Mouse (Mus musculus) natural killer cell, adult 2 months (primary cell): ENCODE results near the gene Ptprf.

ENCODE experiments used
- DNase-seq, 2 experiments: peaks; one replicate each; pipeline ENCODE4 v3.0.0; 2022; ENCODE audit warnings: low spot score in 2 of 2

The Ptprf gene

GRCm38 (mm10) chr4:118291231-118291630 lies at the start of gene Ptprf:
TSS of gene Ptprf (minus strand) at chr4:118291405.
- DNase-seq, result no peak

- peak; percentile 18 to 36 for DNase-seq
Measured at GRCm38 (mm10) chr4:118336658-118337057, 45.5 kb upstream of the Ptprf start.

GRCm38 (mm10) chr4:118335991-118336390 lies 44.8 kb upstream of the Ptprf start:
- DNase-seq, result no peak

GRCm38 (mm10) chr4:118331777-118332176 lies 40.6 kb upstream of the Ptprf start:
- DNase-seq, result no peak

GRCm38 (mm10) chr4:118326476-118326875 lies 35.3 kb upstream of the Ptprf start:
- no peak for DNase-seq

- no peak for DNase-seq
Measured at GRCm38 (mm10) chr4:118320636-118321035, 29.4 kb upstream of the Ptprf start.

- no peak for DNase-seq
Measured at GRCm38 (mm10) chr4:118319706-118320344, 28.6 kb upstream of the Ptprf start.

- DNase-seq, result no peak
Measured at GRCm38 (mm10) chr4:118316662-118317061, 25.5 kb upstream of the Ptprf start.

- DNase-seq, result no peak
Measured at GRCm38 (mm10) chr4:118315286-118315685, 24.1 kb upstream of the Ptprf start.

GRCm38 (mm10) chr4:118310461-118310860 lies 19.3 kb upstream of the Ptprf start:
- no peak for DNase-seq

GRCm38 (mm10) chr4:118307533-118308263 lies 16.5 kb upstream of the Ptprf start:
- no peak for DNase-seq

GRCm38 (mm10) chr4:118306113-118306696 lies 15.0 kb upstream of the Ptprf start:
- DNase-seq, result no peak

GRCm38 (mm10) chr4:118304984-118305383 lies 13.8 kb upstream of the Ptprf start:
- no peak for DNase-seq

GRCm38 (mm10) chr4:118297844-118298243 lies 6.6 kb upstream of the Ptprf start:
- DNase-seq, result no peak

- DNase-seq, result peak; percentile 13 to 48
Measured at GRCm38 (mm10) chr4:118295651-118296561, 4.7 kb upstream of the Ptprf start.

GRCm38 (mm10) chr4:118294811-118295210 lies 3.6 kb upstream of the Ptprf start:
- no peak for DNase-seq

- peak; percentile 50 to 67 for DNase-seq
Measured at GRCm38 (mm10) chr4:118292741-118293306, 1.6 kb upstream of the Ptprf start.

- no peak for DNase-seq
Measured at GRCm38 (mm10) chr4:118290416-118291030, 682 bp downstream of the Ptprf start.

- DNase-seq, result no peak
Measured at GRCm38 (mm10) chr4:118289960-118290415, 1.2 kb downstream of the Ptprf start.

- no peak for DNase-seq
Measured at GRCm38 (mm10) chr4:118289266-118289665, 1.9 kb downstream of the Ptprf start.

- DNase-seq, result no peak
Measured at GRCm38 (mm10) chr4:118288531-118288930, 2.7 kb downstream of the Ptprf start.
